Mouse (Mus musculus) ES-Bruce4 (cell line): ENCODE results near the gene Wdr63. TPM values are rescaled to one million over a fixed set of nuclear protein-coding genes. Genes with fewer than 3 reads are reported as not detected.

ENCODE experiments used
- H3K27ac ChIP-seq: 2 replicates; pipeline ENCODE4 v1.5.1; 2012; ENCODE audit warnings: low read length, inconsistent platforms; ENCODE audit not compliant: insufficient read depth
- H3K27me3 ChIP-seq: 2 replicates; pipeline ENCODE4 v1.6.1; 2012; ENCODE audit warnings: mild to moderate bottlenecking, low read length, inconsistent platforms; ENCODE audit not compliant: control insufficient read depth, poor library complexity, insufficient read depth, severe bottlenecking
- H3K36me3 ChIP-seq: 2 replicates; pipeline ENCODE4 v1.6.1; 2012; ENCODE audit warnings: inconsistent platforms, mild to moderate bottlenecking, low read length, moderate library complexity; ENCODE audit not compliant: control insufficient read depth, poor library complexity, insufficient read depth, severe bottlenecking
- H3K4me1 ChIP-seq: one replicate; pipeline ENCODE4 v1.8.1; 2011; ENCODE audit warnings: low read length; ENCODE audit not compliant: control insufficient read depth, insufficient read depth
- H3K4me3 ChIP-seq: 2 replicates; pipeline ENCODE4 v1.5.1; 2011; ENCODE audit warnings: low read depth, mild to moderate bottlenecking, low read length
- H3K9ac ChIP-seq: 2 replicates; pipeline ENCODE4 v1.6.1; 2012; ENCODE audit warnings: low read depth, mild to moderate bottlenecking, inconsistent platforms; ENCODE audit not compliant: poor library complexity, severe bottlenecking
- H3K9me3 ChIP-seq: replicated peaks from 2 replicates; pipeline ENCODE4 v1.6.1; 2012; ENCODE audit warnings: mild to moderate bottlenecking, low read length, inconsistent platforms; ENCODE audit not compliant: control insufficient read depth, poor library complexity, insufficient read depth, severe bottlenecking
- CTCF ChIP-seq: IDR thresholded peaks from one replicate; pipeline ENCODE4 v1.8.1; 2011; ENCODE audit warnings: low read depth, low read length
- EP300 ChIP-seq: IDR thresholded peaks from 2 replicates; pipeline ENCODE4 v1.6.1; 2011; ENCODE audit warnings: low read depth, low read length; ENCODE audit not compliant: insufficient read depth
- POLR2A ChIP-seq: IDR thresholded peaks from one replicate; pipeline ENCODE4 v1.8.1; 2011; ENCODE audit warnings: low read length; ENCODE audit not compliant: insufficient read depth
- polyA plus RNA-seq: library from polyadenylated mRNA; stranded (reverse); fragments of >200 nt; gene quantifications from 2 replicates; pipeline ENCODE4 v1.2.4, GENCODE M21; 2011; ENCODE audit warnings: low read depth; ENCODE audit not compliant: missing spikeins, insufficient read depth, insufficient read length

Gene Wdr63
- polyA plus RNA-seq, 1 experiment = not detected

- no peaks in the 10 kb centered on the region; the same call in 1 of the 2 replicates for H3K27me3 ChIP-seq
- H3K36me3 ChIP-seq = no peaks in the 10 kb centered on the region
- TF ChIP-seq EP300 (no peak), POLR2A (no peak), CTCF (no peak)
These were observed 44.4 kb upstream of the Wdr63 start for GRCm38 (mm10) chr3:146152348-146152747.

GRCm38 (mm10) chr3:146151755-146152154 is 43.8 kb upstream of the Wdr63 start:
- no peak for TF ChIP-seq POLR2A
- TF ChIP-seq CTCF = no peak
- TF ChIP-seq EP300 = no peak
- no peak overlapping the region for H3K9ac ChIP-seq
- H3K4me1 ChIP-seq = no peaks in the 10 kb centered on the region
- no peak overlapping the region for H3K27ac ChIP-seq
- H3K9me3 ChIP-seq = no peaks in the 10 kb centered on the region
- H3K36me3 ChIP-seq = no peaks in the 10 kb centered on the region
- H3K27me3 ChIP-seq = no peaks in the 10 kb centered on the region; the same call in 1 of the 2 replicates
- H3K4me3 ChIP-seq = no peak overlapping the region

More at GRCm38 (mm10) chr3:146152348-146152747, 44.4 kb upstream of the Wdr63 start:
- H3K9me3 ChIP-seq = no peaks in the 10 kb centered on the region
- H3K4me3 ChIP-seq = no peak overlapping the region
- no peak overlapping the region for H3K9ac ChIP-seq
- no peaks in the 10 kb centered on the region for H3K4me1 ChIP-seq
- no peak overlapping the region for H3K27ac ChIP-seq

GRCm38 (mm10) chr3:146151328-146151727 is 43.4 kb upstream of the Wdr63 start:
- TF ChIP-seq POLR2A (no peak), CTCF (no peak), EP300 (no peak)

GRCm38 (mm10) chr3:146150560-146150959 is 42.6 kb upstream of the Wdr63 start:
- H3K4me1 ChIP-seq = no peaks in the 10 kb centered on the region
- H3K27ac ChIP-seq = no peak overlapping the region
- no peaks in the 10 kb centered on the region for H3K9me3 ChIP-seq
- no peak overlapping the region for H3K4me3 ChIP-seq
- TF ChIP-seq POLR2A (no peak), CTCF (no peak), EP300 (no peak)
- H3K36me3 ChIP-seq = no peaks in the 10 kb centered on the region
- H3K27me3 ChIP-seq = no peaks in the 10 kb centered on the region; the same call in 1 of the 2 replicates
- no peak overlapping the region for H3K9ac ChIP-seq

More at GRCm38 (mm10) chr3:146151328-146151727, 43.4 kb upstream of the Wdr63 start:
- Histone ChIP-seq H3K9ac (no peak overlapping the region), H3K27ac (no peak overlapping the region), H3K4me1 (no peaks in the 10 kb centered on the region), H3K36me3 (no peaks in the 10 kb centered on the region), H3K4me3 (no peak overlapping the region), H3K9me3 (no peaks in the 10 kb centered on the region), H3K27me3 (no peaks in the 10 kb centered on the region; the same call in 1 of the 2 replicates)

- TF ChIP-seq CTCF = no peak
- no peak for TF ChIP-seq POLR2A
- TF ChIP-seq EP300 = no peak
These were observed 42.1 kb upstream of the Wdr63 start for GRCm38 (mm10) chr3:146150058-146150400.

GRCm38 (mm10) chr3:146149156-146150057 is 41.5 kb upstream of the Wdr63 start, which contains the start of gene Mcoln2:
Gene Mcoln2 (plus strand): TSS chr3:146149833.
- TF ChIP-seq POLR2A (no peak), CTCF (no peak), EP300 (no peak)
- Histone ChIP-seq H3K27me3 (no peaks in the 10 kb centered on the region; the same call in 1 of the 2 replicates), H3K4me3 (peak within 1 kb of the TSS; percentile 30; the same call in 1 of the 2 replicates), H3K4me1 (no peaks in the 10 kb centered on the region), H3K9me3 (no peaks in the 10 kb centered on the region), H3K27ac (no peak within 1 kb of the TSS), H3K36me3 (no peaks in the 10 kb centered on the region), H3K9ac (no peak within 1 kb of the TSS)

More at GRCm38 (mm10) chr3:146150058-146150400, 42.1 kb upstream of the Wdr63 start:
- no peaks in the 10 kb centered on the region for H3K4me1 ChIP-seq
- H3K9ac ChIP-seq = no peak overlapping the region
- no peaks in the 10 kb centered on the region for H3K9me3 ChIP-seq
- H3K36me3 ChIP-seq = no peaks in the 10 kb centered on the region
- H3K27ac ChIP-seq = no peak overlapping the region
- no peaks in the 10 kb centered on the region; the same call in 1 of the 2 replicates for H3K27me3 ChIP-seq
- H3K4me3 ChIP-seq = peak overlapping the region; percentile 30; the same call in 1 of the 2 replicates
